Mouse (Mus musculus) stomach, postnatal 0 days (tissue): ENCODE measurements around the gene Wrnip1.

Experiments
- CTCF ChIP-seq: IDR thresholded peaks from 2 replicates; pipeline ENCODE4 v1.5.1; 2016; ENCODE audit warnings: antibody characterized with exemption, low read depth, mild to moderate bottlenecking, moderate library complexity
- EP300 ChIP-seq: optimal IDR thresholded peaks from 2 replicates; pipeline ENCODE3; 2016; ENCODE audit warnings: antibody characterized with exemption

- TF ChIP-seq CTCF = no peak
- TF ChIP-seq EP300 = no peak
Measured at GRCm38 (mm10) chr13:32803701-32804345, 2.0 kb downstream of the Wrnip1 start.
